Mouse (Mus musculus): ENCODE data around the gene Fundc1.

- no peak for TF ChIP-seq POLR2A (IDR thresholded peaks at IDR 0.05; ENCODE audit: low read depth, low read length)
- no peak for TF ChIP-seq CTCF (conservative IDR thresholded peaks at IDR 0.05; ENCODE audit: insufficient read depth, insufficient read length, low read depth, low read length)
These were observed 879 bp downstream of the Fundc1 start for GRCm38 (mm10) chrX:17571271-17571620.

All from kidney, adult 2 months (tissue).